Mouse (Mus musculus) testis, adult 2 months (tissue): ENCODE measurements at regions not wholly inside any gene's neighbourhood (a gene's known extent, or its start where the extent isn't known, plus 50 kb on each side); places are given as distances from the start of the nearest gene placed in this dataset.

Experiments
- CTCF ChIP-seq: fragments of 200-500 bp; IDR thresholded peaks from 2 replicates; pipeline ENCODE4 v1.5.1; 2012; ENCODE audit warnings: low read depth, mild to moderate bottlenecking, inconsistent platforms, low read length, moderate library complexity; ENCODE audit not compliant: control insufficient read depth, insufficient read depth, insufficient replicate concordance
- POLR2A ChIP-seq: fragments of 200-500 bp; IDR thresholded peaks from 2 replicates; pipeline ENCODE4 v1.6.1; 2012; ENCODE audit warnings: low read depth, mild to moderate bottlenecking, inconsistent platforms, low read length, moderate library complexity; ENCODE audit not compliant: control insufficient read depth

GRCm38 (mm10) chr9:100307765-100308164 lies 178.8 kb downstream of the Il20rb start:
- TF ChIP-seq CTCF (no peak), POLR2A (no peak)
